Mouse (Mus musculus): Measurements from ENCODE around the gene Iqschfp.

GRCm38 (mm10) chr3:68015786-68016185 is 123.8 kb downstream of the Iqschfp start:
- no peak for TF ChIP-seq CTCF (IDR thresholded peaks at IDR 0.05; ENCODE audit: control insufficient read depth, insufficient read depth, low read length)
- TF ChIP-seq POLR2A (IDR thresholded peaks at IDR 0.05; ENCODE audit: borderline replicate concordance, control insufficient read depth, low read depth, low read length), result no peak
